Comparison of ENCODE assay signal across 8 mouse cellular contexts in the genomic region with DNA sequence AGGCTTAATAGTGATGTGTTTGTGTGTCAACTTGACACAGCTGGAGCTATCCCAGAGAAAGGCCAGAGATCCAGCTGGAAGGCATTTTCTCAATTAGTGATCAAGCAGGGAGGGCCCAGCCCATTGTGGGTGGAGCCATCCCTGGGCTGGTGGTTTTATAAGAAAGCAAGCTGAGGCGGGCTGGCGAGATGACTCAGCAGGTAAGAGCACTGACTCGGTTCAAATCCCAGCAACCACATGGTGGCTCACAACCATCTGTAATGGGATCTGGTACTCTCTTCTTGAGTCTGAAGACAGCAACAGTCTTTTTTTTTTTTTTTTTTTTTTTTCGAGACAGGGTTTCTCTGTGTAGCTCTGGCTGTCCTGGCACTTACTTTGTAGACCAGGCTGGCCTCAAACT. TPM values are rescaled to one million over a fixed set of nuclear protein-coding genes. Genes with fewer than 3 reads are reported as not detected.
A peak's percentile ranks its signal among the peaks of the same experiment; 100 is the strongest.
DNase-seq lines count a peak whose midpoint lies in the region; ATAC-seq and TF ChIP-seq lines count a peak whose summit lies in the region.
"Not testable (repeated sequence)": the region's sequence is repeated elsewhere in the genome, so short reads cannot be mapped to it uniquely, and the experiment has no call there.

No protein-coding gene starts in this region.

- not testable (repeated sequence) for TF ChIP-seq CTCF in G1E (IDR thresholded peaks at IDR 0.05; ENCODE audit: low read depth, low read length); lung, embryonic 14.5 days (IDR thresholded peaks at IDR 0.05; ENCODE audit: low read depth)

- H3K27ac ChIP-seq in lung, embryonic 14.5 days (ENCODE audit: low read depth) = not testable (repeated sequence)

- not testable (repeated sequence) for H3K4me3 ChIP-seq in G1E (ENCODE audit: low read depth, low read length); lung, embryonic 14.5 days (ENCODE audit: low read depth, low read length)

- H3K9me3 ChIP-seq in G1E (replicated peaks); lung, embryonic 14.5 days (ENCODE audit: low read depth, low read length): not testable (repeated sequence)

- not testable (repeated sequence) for H3K9ac ChIP-seq in lung, embryonic 14.5 days

- H3K36me3 ChIP-seq in G1E (replicated peaks) = peaks cover 45% of the 10 kb centered on the region
- not testable (repeated sequence) for H3K36me3 ChIP-seq in lung, embryonic 14.5 days (ENCODE audit: insufficient read depth)

- not testable (repeated sequence) for H3K4me2 ChIP-seq in lung, embryonic 14.5 days

- peaks cover 84% of the 10 kb centered on the region for H3K4me1 ChIP-seq in G1E (ENCODE audit: insufficient read depth, low read depth, low read length)
- H3K4me1 ChIP-seq in lung, embryonic 14.5 days (ENCODE audit: insufficient read depth) = not testable (repeated sequence)

- peak; percentile 41 for ATAC-seq in G1E (ENCODE audit: extremely low read depth, insufficient number of reproducible peaks, low FRiP score, poor library complexity, severe bottlenecking)
- ATAC-seq in erythroblast, adult 5-6 weeks (replicated peaks; ENCODE audit: low FRiP score, poor library complexity, severe bottlenecking) = peak; percentile 81
- not testable (repeated sequence) for ATAC-seq in lung, embryonic 14.5 days (ENCODE audit: insufficient read depth)

- WGBS in lung, embryonic 14.5 days = 62% methylated on average over 4 of the region's 4 CpGs

- H3K27me3 ChIP-seq in G1E (ENCODE audit: insufficient read depth, low read length); lung, embryonic 14.5 days (ENCODE audit: insufficient read depth, low read length): not testable (repeated sequence)

- peak; percentile 79 for DNase-seq in 3134 (ENCODE audit: extremely low read depth, insufficient read length, low spot score)
- DNase-seq in G1E (ENCODE audit: low spot score) = peak; percentile 33
- peak; percentile 68 for DNase-seq in c-Kit-negative CD71-positive TER-119-positive erythroid progenitor cells, embryonic 14.5 days (ENCODE audit: low read depth, low spot score)
- DNase-seq in induced T-regulatory cell, adult 2 months (ENCODE audit: low read depth) = peak; percentile 50
- DNase-seq in liver = peak; percentile 88
- DNase-seq in lung, embryonic 14.5 days = peak; percentile 32
- DNase-seq in retina, postnatal 1 day = peak; percentile 27

RNA-seq across cellular contexts. Expression of gene Rptor, which starts 58.8 kb away (rescaled TPM):
- 44.2 and 46.5 TPM in 2 replicates for total RNA-seq in G1E (2014; fragmentation: Nextera tagmentation)
- total RNA-seq in G1E (2017) = 16.8 and 17.9 TPM in 2 replicates
- polyA plus RNA-seq in G1E (2012) = 51.9 and 57.9 TPM in 2 replicates
- 4.4 and 12.3 TPM in 2 replicates for total RNA-seq in erythroblast, adult 5-6 weeks (2015; ENCODE audit: low replicate concordance)
- total RNA-seq in erythroblast, adult 5-6 weeks (2017; ENCODE audit: low replicate concordance) = 5.6 and 9.1 TPM in 2 replicates
- 14.6 TPM in 2 replicates for polyA plus RNA-seq in lung, embryonic 14.5 days (2014; fragmentation: Nextera tagmentation; extraction: Ambion mirVana)

Comparison
In these comparisons a context has a peak if more than half of its experiments do, and no peak if none do; other contexts are left out.
1. DNase-seq: peak in every context shown above with its lines; median percentile 88 in liver; 79 in 3134; 68 in c-Kit-negative CD71-positive TER-119-positive erythroid progenitor cells, embryonic 14.5 days; 50 in induced T-regulatory cell, adult 2 months; 33 in G1E; 32 in lung, embryonic 14.5 days; 27 in retina, postnatal 1 day.